Mouse (Mus musculus) limb, embryonic 14.5 days (tissue): ENCODE results near the gene Bloc1s1. TPM values are rescaled to one million over a fixed set of nuclear protein-coding genes. Genes with fewer than 3 reads are reported as not detected.
A peak's percentile ranks its signal among the peaks of the same experiment; 100 is the strongest.

ENCODE experiments used
- ATAC-seq: fragments of 200-750 bp; cut with Nextera tagmentation; 2 replicates; pipeline ENCODE4 v1.8.0; 2017; ENCODE audit warnings: low read depth, moderate number of reproducible peaks, moderate TSS enrichment; ENCODE audit not compliant: low FRiP score
- DNase-seq: peaks from one replicate; pipeline ENCODE4 v3.0.0-alpha.2; 2015; ENCODE audit warnings: low spot score
- H3K27ac ChIP-seq: fragments of 300-500 bp; sonication (generic); replicated peaks from 2 replicates; pipeline ENCODE4 v1.5.1; 2014; ENCODE audit warnings: low read depth, mild to moderate bottlenecking, low read length, moderate library complexity, mixed read lengths
- H3K27me3 ChIP-seq: fragments of 300-500 bp; sonication (generic); 2 replicates; pipeline ENCODE4 v1.6.1; 2014; ENCODE audit warnings: low read length, mixed read lengths; ENCODE audit not compliant: control insufficient read depth, insufficient read depth
- H3K36me3 ChIP-seq: fragments of 300-500 bp; sonication (generic); 2 replicates; pipeline ENCODE4 v1.6.1; 2014; ENCODE audit warnings: mild to moderate bottlenecking, low read length, moderate library complexity, mixed read lengths; ENCODE audit not compliant: control insufficient read depth, insufficient read depth
- H3K4me1 ChIP-seq: fragments of 300-500 bp; sonication (generic); 2 replicates; pipeline ENCODE4 v1.6.1; 2014; ENCODE audit warnings: antibody characterized with exemption, low read length, mixed read lengths; ENCODE audit not compliant: control insufficient read depth, insufficient read depth
- H3K4me2 ChIP-seq: fragments of 300-500 bp; sonication (generic); replicated peaks from 2 replicates; pipeline ENCODE4 v1.6.1; 2014; ENCODE audit warnings: low read depth, mild to moderate bottlenecking, low read length, moderate library complexity; ENCODE audit not compliant: severe bottlenecking
- H3K4me3 ChIP-seq: fragments of 300-500 bp; sonication (generic); replicated peaks from 2 replicates; pipeline ENCODE4 v1.5.1; 2014; ENCODE audit warnings: low read length
- H3K9ac ChIP-seq: fragments of 300-500 bp; sonication (generic); 2 replicates; pipeline ENCODE4 v1.6.1; 2014; ENCODE audit warnings: mild to moderate bottlenecking, low read depth, low read length, moderate library complexity; ENCODE audit not compliant: severe bottlenecking
- H3K9me3 ChIP-seq: fragments of 300-500 bp; sonication (generic); 2 replicates; pipeline ENCODE4 v1.6.1; 2016; ENCODE audit warnings: low read length; ENCODE audit not compliant: control insufficient read depth
- POLR2A ChIP-seq: fragments of 200-500 bp; IDR thresholded peaks from 2 replicates; pipeline ENCODE4 v1.8.0; 2012; ENCODE audit warnings: inconsistent platforms, mild to moderate bottlenecking, moderate library complexity, borderline replicate concordance; ENCODE audit not compliant: insufficient read depth, insufficient read length; ENCODE audit errors: extremely low read depth
- WGBS: fragments of 180-500 bp; shearing (Covaris S2); extraction: QIAGEN DNeasy Blood & Tissue Kit; methylation state at CpG from one replicate; pipeline ENCODE4 v1.1.7; 2014; 5-methylcytosine and 5-hydroxymethylcytosine counted together
- polyA plus RNA-seq, 2 experiments: library from polyadenylated mRNA; depleted of rRNA in 1 of 2; stranded (reverse) in 1 of 2; unstranded in 1 of 2; fragments of >200 nt; fragmentation: Nextera tagmentation in 1 of 2; extraction: Ambion mirVana in 1 of 2; gene quantifications; 2 replicates each; pipeline versions ENCODE4 v1.2.1 to v1.2.3; 2012 to 2014

Gene Bloc1s1
- polyA plus RNA-seq, 2 experiments: 262 to 285 TPM

DNA sequence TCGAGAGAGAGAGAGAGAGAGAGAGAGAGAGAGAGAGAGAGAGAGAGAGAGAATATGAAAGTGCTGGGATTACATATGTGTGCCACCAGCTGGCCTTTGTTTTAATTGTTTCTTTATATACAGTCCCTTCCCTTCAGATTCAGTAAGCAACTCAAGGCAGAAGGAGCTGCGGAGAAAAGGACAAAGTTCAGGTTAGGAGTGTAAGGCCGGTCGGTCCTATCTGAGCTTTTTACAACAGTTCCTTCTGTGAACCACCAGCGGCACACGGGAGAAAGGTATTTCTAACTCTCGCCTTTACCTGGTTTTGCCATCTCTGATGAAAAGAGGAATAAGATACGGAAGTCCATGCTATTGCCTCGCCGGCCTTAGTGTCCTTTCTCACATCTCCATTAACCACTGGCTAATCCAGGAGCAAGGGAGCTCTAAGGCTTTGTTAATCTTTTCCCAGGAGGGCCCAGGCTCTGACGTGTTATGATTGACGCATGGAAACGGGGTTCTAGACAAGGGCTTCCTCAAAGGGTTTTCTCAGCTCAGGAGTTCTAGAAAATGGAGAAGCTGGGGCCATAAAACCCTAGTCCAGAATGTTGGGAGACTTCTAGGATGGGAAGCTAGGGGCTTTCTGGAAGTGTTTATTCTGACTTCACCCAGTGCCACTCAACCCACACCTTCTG lies 14.9 kb downstream of the Bloc1s1 start:
- Histone ChIP-seq H3K4me1 (peaks cover 23% of the 10 kb centered on the region), H3K27me3 (no peaks in the 10 kb centered on the region), H3K4me2 (peak overlapping the region; percentile 72), H3K36me3 (peaks cover 25% of the 10 kb centered on the region), H3K9ac (peak overlapping the region; percentile 97), H3K9me3 (no peaks in the 10 kb centered on the region), H3K27ac (peak overlapping the region; percentile 96), H3K4me3 (peak overlapping the region; percentile 91)
- TF ChIP-seq POLR2A: no peak
- ATAC-seq (no peak), DNase-seq (no peak)
- 56% methylated on average over 13 of the region's 13 CpGs for WGBS

DNA sequence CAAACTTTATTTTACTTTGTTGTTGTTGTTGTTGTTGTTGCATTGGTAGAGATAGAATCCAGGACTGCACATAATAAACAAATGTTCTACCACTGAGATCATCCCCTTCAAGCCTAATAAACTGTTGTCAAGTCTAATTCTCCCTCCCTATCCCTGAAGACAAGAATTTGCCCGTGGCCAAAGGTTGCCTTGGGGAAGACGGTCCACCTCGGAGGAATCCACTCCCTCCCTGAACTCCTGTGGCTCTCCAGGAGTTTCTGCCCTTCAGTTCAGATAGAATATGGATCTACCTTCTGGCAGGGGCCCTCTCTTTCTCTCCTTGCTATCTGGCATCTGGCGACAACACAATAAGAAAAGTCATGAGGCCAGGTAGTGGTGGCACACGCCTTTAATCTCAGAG lies 19.0 kb downstream of the Bloc1s1 start:
- TF ChIP-seq POLR2A: no peak
- no peak overlapping the region for H3K9ac ChIP-seq
- no peak overlapping the region for H3K4me3 ChIP-seq
- no peak for ATAC-seq
- no peaks in the 10 kb centered on the region for H3K36me3 ChIP-seq
- H3K4me2 ChIP-seq: no peak overlapping the region
- no peak for DNase-seq
- WGBS: 77% methylated on average over 5 of the region's 5 CpGs
- no peaks in the 10 kb centered on the region for H3K9me3 ChIP-seq
- peaks cover 5% of the 10 kb centered on the region for H3K4me1 ChIP-seq
- H3K27me3 ChIP-seq: no peaks in the 10 kb centered on the region
- H3K27ac ChIP-seq: no peak overlapping the region

DNA sequence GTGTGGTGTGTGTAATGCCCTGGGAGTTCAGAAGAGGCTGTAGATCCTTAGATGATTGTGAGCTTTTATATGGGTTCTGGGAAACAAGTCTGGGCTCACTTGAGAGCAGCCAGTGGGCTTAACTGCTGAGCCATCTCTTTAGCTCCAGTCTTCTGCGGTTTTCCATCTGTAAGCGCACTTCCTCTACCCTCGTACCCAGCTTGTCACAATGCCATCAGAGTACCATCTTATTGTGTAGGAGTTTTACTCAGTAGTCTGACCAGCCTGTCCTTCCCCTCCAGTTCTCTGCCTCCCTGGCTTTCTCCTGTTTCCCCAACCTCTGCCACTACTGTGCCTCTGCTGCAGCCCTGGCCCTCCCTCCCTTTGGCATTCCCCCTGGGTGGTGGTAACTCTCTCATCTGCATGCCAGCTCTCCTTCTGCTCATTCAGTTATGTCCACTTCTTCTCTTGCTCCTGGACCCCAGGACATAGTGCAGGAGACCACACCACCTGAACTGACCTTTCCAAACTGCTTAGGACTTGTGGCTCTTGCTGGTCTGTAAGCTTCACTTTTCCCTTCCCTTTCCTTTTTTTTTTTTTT lies 21.3 kb downstream of the Bloc1s1 start:
- Histone ChIP-seq H3K27ac (no peak overlapping the region), H3K9ac (no peak overlapping the region), H3K36me3 (no peaks in the 10 kb centered on the region), H3K27me3 (no peaks in the 10 kb centered on the region), H3K4me1 (no peaks in the 10 kb centered on the region), H3K4me2 (no peak overlapping the region), H3K4me3 (no peak overlapping the region), H3K9me3 (no peaks in the 10 kb centered on the region)
- TF ChIP-seq POLR2A: no peak
- whole genome bisulfite sequencing: 64% methylated on average over 3 of the region's 3 CpGs
- ATAC-seq (no peak), DNase-seq (no peak)

DNA sequence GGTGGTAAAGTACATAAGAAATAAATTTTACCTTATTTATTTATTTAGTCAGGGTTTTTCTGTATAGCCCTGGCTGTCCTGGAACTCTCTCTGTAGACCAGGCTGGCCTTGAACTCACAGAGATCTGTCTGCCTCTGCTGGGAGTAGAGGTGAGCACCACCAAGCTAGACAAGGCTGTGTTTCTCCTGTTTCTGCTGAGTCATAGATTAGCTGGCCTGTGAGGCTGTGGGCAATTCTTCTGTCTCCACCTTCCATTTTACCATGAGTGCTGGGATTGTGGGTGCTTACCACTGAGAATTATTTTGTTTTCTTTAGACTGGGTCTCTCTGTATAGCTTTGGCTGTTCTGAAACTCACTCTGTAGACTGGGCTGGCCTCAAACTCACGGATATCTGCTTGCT lies 22.4 kb downstream of the Bloc1s1 start:
- ATAC-seq: no peak
- no peak for TF ChIP-seq POLR2A

DNA sequence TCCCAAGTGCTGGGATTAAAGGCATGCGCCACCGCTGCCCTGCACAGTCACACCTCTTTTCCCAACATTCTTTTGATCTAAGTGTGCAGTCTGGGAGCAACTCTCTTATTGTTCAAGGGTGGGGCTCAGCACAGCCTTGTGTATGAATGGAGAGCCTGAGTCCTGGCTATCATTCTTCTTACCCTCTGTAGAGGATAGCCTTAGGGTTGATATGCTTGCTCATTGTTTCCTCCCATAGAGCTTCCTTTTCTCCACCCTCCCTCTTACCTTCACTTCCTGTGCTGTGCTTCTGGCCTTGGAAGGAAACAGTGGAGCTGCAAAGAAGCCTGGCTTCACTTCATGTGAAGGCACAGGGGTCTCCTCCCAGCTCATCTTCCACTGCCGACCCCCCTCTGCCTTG lies 23.1 kb downstream of the Bloc1s1 start, which contains the start of gene Cd63:
TSS of gene Cd63 (plus strand) at position 292 of the 400 bp plus-strand sequence.
- WGBS: 85% methylated on average over 3 of the region's 3 CpGs
- Histone ChIP-seq H3K9ac (no peak within 1 kb of the TSS), H3K27ac (no peak within 1 kb of the TSS), H3K4me2 (no peak within 1 kb of the TSS), H3K4me1 (peaks cover 8% of the 10 kb centered on the region), H3K4me3 (no peak within 1 kb of the TSS), H3K9me3 (no peaks in the 10 kb centered on the region), H3K36me3 (no peaks in the 10 kb centered on the region), H3K27me3 (peaks cover 5% of the 10 kb centered on the region; the same call in 1 of the 2 replicates)
- no peak for DNase-seq
- no peak for TF ChIP-seq POLR2A
- no peak for ATAC-seq

More for the DNA sequence above, 22.4 kb downstream of the Bloc1s1 start:
- 86% methylated on average over 1 of the region's 1 CpGs for WGBS
- Histone ChIP-seq H3K4me3 (no peak overlapping the region), H3K4me1 (peaks cover 8% of the 10 kb centered on the region), H3K27me3 (no peaks in the 10 kb centered on the region), H3K27ac (no peak overlapping the region), H3K4me2 (no peak overlapping the region), H3K9me3 (no peaks in the 10 kb centered on the region), H3K36me3 (no peaks in the 10 kb centered on the region), H3K9ac (no peak overlapping the region)
- no peak for DNase-seq
